Mouse (Mus musculus) adrenal gland, adult (tissue): ENCODE data around the gene Olfr1324.
"Not testable (repeated sequence)": the region's sequence is repeated elsewhere in the genome, so short reads cannot be mapped to it uniquely, and the experiment has no call there.

Experiments
- DNase-seq, 2 experiments: peaks; one replicate each; pipeline ENCODE4 v3.0.0; 2022 to 2023; ENCODE audit warnings: low spot score in 1 of 2; ENCODE audit not compliant: inconsistent age in 2 of 2

Olfr1324 gene

GRCm38 (mm10) chrX:50428398-50428797 lies at the start of gene Olfr1324:
Gene Olfr1324, minus strand, starts transcription at chrX:50428498.
- DNase-seq: no peak

GRCm38 (mm10) chrX:50470341-50470740 lies 42.0 kb upstream of the Olfr1324 start:
- not testable (repeated sequence) for DNase-seq

GRCm38 (mm10) chrX:50456136-50456535 lies 27.8 kb upstream of the Olfr1324 start:
- DNase-seq: no peak

- no peak for DNase-seq
These were observed 15.1 kb upstream of the Olfr1324 start for GRCm38 (mm10) chrX:50443352-50443751.

GRCm38 (mm10) chrX:50442696-50443095 lies 14.4 kb upstream of the Olfr1324 start:
- DNase-seq: no peak

- DNase-seq: no peak
These were observed 4.2 kb upstream of the Olfr1324 start for GRCm38 (mm10) chrX:50432499-50432898.

- DNase-seq: no peak
These were observed 478 bp downstream of the Olfr1324 start for GRCm38 (mm10) chrX:50427712-50428328.

GRCm38 (mm10) chrX:50425899-50426436 lies 2.3 kb downstream of the Olfr1324 start:
- DNase-seq: no peak

- DNase-seq: not testable (repeated sequence)
These were observed 17.9 kb downstream of the Olfr1324 start for GRCm38 (mm10) chrX:50410361-50410760.

- DNase-seq: not testable (repeated sequence)
These were observed 37.7 kb downstream of the Olfr1324 start for GRCm38 (mm10) chrX:50390616-50391015.

- DNase-seq: no peak
These were observed 53.3 kb downstream of the Olfr1324 start for GRCm38 (mm10) chrX:50374978-50375377.
